Mouse (Mus musculus): ENCODE measurements around the gene Fastkd5.
"Not testable (repeated sequence)": the region's sequence is repeated elsewhere in the genome, so short reads cannot be mapped to it uniquely, and the experiment has no call there.

The Fastkd5 gene

GRCm38 (mm10) chr2:130577021-130577420, 52.8 kb downstream of the Fastkd5 start:
- DNase-seq (ENCODE audit: low spot score): no peak

DNA sequence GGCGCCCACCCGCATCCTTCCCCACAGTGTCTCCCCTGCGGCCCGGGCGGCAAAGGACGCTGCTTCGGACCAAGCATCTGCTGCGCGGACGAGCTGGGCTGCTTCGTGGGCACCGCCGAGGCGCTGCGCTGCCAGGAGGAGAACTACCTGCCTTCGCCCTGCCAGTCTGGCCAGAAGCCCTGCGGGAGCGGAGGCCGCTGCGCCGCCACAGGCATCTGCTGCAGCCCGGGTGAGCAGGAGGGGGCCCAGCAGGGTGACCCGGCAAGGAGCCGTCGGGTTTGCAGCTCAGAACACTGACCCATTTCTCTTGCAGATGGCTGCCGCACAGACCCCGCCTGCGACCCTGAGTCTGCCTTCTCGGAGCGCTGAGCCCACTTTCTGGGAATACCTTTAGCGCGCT, 53.3 kb downstream of the Fastkd5 start:
- not testable (repeated sequence) for DNase-seq (ENCODE audit: low spot score)

- DNase-seq (ENCODE audit: low spot score): no peak
These were observed 54.0 kb downstream of the Fastkd5 start, which contains the start of gene Oxt for GRCm38 (mm10) chr2:130575873-130576272. Gene Oxt, plus strand, starts transcription at chr2:130576173.

- DNase-seq (ENCODE audit: low spot score): no peak
These were observed 54.9 kb downstream of the Fastkd5 start for GRCm38 (mm10) chr2:130574960-130575359.

DNA sequence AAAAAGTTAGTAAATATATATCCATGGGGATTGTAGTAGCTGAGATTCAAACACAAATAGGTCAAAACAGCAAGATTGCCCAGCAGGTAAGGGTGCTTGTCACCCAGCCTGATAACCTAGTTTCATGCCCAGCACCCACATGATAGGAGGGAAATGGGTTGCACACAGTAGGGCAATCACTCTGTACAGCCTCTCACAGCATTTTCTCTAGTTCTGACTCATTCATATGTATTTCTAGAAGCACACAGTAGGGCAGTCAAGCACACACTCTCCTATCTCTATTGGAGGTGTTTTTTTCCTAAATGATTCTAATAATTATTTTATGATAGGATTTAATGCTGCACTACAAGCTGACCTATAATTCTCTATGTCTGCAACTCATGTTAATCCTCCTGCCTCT, 59.9 kb downstream of the Fastkd5 start:
- DNase-seq (ENCODE audit: low spot score): no peak

DNA sequence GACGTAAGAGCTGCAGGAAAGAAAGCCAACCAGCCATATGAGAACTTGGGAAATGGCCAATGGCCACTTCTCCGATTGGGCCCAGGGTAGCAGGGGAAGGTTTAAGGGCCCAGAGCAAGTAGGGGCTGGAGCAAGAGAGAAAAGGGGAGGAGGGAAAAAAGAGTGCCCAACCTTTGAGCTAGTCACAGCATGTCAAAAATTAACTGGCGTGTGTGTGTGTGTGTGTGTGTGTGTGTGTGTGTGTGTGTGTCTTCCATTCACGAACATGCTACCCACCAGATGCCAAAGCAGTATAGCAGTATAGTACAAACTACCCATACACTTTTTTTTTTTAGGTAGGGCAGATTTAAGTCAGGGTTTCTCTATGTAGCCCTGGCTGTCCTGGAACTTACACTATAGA, 60.9 kb downstream of the Fastkd5 start:
- DNase-seq (ENCODE audit: low spot score): no peak

- DNase-seq (ENCODE audit: low spot score): no peak
These were observed 64.8 kb downstream of the Fastkd5 start for GRCm38 (mm10) chr2:130564983-130565382.

DNA sequence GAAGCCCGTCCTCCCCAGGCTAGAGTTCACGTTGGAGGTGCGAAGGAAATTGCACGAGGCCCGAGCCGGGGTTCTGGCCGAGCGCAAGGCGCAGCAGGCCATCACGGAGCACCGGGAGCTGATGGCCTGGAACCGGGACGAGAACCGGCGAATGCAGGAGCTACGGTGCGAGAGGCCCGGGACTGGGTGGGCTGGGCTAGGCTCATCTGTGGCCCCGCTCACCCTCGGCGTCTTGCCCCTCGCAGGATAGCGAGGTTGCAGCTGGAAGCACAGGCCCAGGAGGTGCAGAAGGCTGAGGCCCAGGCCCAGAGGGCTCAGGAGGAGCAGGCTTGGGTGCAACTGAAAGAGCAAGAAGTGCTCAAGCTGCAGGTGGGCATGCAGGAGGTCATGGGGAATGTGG, 65.8 kb downstream of the Fastkd5 start:
- no peak for DNase-seq (ENCODE audit: low spot score)

Measured in ovary, adult 18-20 months (tissue).